Mouse (Mus musculus): ENCODE data around the gene Cep63. TPM values are rescaled to one million over a fixed set of nuclear protein-coding genes. Genes with fewer than 3 reads are reported as not detected.

Cep63 gene
- polyA plus RNA-seq, 2 experiments from 2014 or later: 52.0 to 61.4 TPM

DNA sequence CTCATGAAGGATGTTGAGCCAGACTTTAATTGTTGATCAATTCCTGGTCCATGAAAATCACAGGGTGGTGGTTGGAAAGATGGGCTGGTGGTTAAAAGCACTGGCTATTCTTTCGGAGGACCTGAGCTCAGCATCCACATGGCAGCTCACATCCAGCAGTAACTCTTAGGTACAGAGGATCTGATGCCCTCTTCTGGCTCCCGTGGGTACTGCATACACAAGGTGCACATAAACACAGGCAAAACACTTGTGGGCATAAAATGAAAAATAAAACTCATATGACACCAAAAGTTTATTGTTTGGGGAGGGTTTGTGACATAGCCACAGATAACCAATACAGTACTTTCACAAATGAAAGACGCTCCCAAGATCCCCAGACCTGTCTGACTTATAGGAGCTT lies 67.9 kb downstream of the Cep63 start:
- no peak for ATAC-seq

DNA sequence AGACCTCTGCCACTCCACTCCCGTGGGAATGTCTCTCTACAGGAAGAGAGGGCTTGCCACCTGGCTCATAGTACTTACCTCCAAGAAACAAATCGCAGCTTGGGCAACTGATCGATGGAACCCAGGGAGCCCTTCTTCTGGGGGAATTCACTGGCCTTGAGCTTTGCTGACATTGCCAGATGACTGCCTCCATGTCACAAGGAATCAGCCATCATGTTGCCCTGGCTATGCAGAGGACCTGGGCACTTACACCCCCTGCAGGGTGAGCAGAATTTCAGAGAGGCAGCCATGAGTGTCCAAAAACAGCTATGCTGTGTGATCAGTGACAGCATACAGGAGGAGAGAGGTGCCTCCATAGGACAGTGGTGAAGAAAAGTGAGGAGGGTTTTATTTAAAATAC lies 72.6 kb downstream of the Cep63 start:
- ATAC-seq: no peak

DNA sequence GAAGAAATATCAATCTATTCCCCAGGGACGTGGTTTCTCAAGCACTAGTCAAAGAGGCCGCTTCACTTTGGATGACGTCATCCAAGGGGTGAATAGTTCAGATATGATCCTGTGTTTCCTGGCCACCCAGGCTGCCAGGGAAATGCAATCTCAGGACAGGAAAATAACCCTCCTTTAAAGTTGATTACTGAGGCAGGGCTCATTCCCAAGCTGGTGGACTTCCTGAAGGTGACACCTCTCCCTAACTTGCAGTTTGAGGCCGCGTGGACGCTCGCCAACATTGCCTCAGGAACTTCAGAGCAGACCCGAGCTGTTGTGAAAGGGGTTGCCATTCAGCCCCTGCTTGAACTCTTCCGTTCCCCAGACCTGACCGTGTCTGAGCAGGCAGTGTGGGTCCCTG lies 74.6 kb downstream of the Cep63 start:
- no peak for ATAC-seq

DNA sequence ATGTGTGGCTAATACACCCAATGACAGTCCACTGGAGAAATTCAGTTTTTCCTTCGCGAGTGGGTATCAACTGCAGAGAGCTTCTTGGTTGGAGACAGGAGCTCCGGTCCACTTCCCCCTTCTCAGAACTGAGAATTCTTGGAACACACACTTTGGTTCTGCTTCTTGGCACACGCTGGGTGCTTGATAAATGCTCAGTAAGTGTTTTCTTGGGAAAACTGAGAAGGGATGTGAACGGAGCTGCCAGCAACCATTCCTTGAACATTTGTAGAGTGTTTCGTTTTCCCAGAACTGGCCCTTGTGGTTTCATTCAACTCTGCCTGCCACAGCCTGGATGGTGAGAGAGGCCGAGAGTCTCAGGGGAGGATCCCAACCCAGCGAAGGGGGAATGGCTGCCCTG lies 77.1 kb downstream of the Cep63 start:
- no peak for ATAC-seq

DNA sequence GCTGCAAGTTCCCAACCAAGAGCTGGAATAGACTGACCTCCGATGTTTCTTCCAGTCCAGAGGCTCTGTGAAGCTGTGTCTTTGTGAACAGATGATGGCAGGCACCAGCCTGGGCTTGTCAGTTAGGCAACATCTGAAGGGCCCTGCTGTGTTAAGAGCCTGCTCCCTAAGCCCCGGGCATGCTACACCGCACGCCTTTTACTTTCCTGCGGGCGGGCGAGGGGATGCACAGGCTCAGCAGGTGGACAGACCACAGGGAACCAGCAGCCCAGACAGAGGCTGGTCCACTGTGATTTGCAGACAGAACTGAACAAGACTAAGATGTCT lies 79.3 kb downstream of the Cep63 start:
- ATAC-seq: no peak

DNA sequence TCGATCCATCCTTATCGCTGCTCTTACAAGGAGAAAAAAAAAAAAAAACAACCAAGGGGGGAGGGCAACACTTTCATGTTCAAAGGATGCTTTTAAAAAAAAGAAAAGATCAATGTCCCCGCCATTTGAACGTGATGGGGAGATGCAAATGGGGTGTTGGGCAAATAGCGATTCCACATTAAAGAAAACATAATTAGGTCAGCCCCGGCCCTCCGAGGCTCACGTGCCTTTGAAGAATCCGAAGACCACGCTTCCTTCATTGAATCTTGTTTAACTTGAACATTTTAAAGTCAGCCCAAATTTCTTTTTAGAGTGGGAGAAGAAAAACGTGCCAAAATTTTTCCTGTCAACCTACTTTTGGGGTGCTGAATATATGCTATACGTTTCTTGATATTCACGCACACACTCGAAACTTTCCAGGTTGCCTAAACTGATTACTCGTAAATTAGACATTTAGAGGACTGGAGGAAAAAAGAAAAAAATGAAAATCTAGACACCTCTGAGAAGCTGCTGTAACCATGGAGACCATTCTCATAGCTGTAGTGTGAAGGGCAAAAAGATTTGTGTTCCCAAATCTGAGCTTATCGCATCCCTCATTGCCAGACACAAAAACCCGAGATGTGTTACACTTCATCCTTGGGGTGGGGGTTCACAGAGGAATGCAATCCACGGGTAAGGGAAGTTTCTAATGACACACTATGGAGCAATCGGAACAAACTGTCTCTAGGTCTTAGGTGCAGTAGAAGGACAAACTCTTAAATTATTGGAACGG lies 79.9 kb downstream of the Cep63 start:
- no peak for ATAC-seq

DNA sequence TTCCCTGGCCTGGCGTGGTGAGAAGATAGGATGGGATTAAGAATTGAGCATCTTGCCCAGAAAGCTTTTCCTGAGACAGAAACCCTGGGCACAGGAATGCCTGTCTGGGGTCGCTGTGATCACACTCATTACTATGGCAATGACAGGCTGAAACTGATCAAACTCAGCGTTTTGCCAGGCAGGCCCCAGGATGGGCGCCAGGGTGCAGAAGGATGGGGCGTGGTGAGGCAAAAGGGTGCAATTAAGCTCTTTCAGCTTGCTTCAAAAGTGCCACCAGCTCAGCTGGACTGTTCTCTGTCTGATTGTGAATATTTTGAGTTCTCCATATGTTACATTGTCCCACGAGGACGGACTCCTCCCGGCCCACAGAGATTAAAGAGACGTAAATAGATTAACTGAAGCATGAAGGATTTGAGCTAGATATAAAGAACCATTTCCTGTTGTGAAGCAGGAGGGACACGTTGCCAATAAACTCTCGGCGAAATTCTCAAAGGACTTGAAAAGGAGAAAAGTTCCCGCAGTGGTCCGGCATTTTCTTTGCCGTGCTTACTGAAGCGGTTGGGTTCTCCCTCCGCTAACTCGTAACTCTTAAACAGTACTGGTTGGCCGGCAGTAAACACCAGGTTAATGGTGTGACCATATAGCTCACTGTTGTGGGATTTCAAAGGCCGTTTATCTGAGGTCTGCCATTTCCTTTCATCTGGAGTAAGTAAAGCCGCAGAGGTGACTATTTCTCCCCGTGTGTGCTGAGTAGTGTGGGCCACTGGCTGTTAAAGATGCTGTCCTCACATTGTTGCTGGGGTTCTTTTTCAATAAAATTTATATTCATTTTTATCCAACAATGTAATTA lies 80.7 kb downstream of the Cep63 start:
- no peak for ATAC-seq

DNA sequence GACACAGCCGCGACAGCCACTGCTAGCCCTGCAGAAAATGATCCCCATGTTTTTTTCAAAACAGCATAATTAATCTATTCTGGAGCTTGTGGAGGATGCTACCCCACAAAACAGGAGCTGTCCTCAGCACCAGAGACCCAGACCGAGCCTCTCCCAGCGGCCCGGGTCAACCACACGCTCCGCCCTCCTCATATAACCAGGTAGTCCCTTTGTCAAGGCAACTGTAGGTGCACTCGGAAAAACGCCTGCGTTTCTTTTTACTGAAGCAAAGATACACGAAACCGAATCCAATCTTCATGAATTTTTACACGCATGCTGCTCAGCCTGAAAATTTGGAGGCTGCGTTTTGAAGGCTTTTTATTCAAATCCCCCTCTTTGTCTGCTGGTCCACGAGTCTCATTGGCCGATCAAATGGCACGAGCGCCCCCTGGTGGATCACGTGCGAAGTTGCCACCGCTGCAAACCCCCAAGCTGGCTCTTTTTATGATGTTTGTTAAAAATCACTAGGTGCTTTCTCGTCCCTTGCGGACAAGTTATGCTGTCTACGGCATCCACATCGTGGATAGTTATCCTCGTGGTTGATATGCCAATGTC lies 81.5 kb downstream of the Cep63 start:
- ATAC-seq: peak; percentile 53

DNA sequence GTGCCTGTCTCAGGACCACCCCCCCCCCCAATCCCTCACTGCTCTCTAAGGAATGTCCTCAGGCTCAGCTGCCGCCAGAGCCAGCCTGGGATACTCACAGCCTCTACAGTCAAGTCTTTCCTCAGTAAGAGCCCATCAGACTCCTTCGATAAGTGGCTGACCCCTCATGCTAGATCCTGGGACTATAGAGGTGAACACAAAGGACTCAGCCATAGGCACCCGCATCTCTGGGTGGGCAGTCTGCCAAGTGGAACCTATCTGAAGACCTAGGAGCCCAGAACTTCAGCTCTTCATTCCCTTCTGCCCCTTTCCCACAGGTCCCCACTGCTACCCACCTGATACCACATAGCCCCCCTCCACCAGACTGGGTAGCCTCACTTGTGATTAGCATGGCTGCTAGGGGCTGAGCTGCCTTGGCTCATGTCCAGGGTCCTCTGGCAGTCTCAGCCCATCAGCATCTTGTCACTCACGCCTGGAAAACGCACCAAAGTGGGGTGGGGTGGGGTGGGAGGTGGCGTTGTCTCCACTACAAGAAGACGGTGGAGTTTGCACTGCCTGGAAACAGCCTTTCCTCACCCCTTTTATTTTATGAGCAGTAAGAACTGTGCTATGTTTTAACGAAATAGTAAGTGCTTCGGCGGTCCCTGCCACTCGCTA lies 82.1 kb downstream of the Cep63 start:
- no peak for ATAC-seq

DNA sequence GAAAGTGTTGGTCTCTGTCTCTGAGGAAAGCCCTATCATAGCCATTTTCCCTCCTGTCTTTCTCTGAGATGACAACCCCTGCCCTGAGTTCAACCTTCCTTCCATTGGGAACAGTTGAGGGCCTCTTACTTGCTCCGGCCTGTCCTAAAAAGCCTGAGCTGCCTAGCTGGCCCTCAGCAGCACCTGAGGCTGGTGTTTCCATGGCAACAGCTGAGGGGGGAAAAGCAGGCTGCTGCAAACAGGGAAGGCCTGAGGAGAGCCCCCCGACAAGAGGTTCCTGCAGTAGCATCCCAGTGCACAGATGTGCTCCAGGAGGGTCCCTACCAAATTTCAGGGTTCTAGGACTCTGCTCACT lies 82.6 kb downstream of the Cep63 start:
- no peak for ATAC-seq

DNA sequence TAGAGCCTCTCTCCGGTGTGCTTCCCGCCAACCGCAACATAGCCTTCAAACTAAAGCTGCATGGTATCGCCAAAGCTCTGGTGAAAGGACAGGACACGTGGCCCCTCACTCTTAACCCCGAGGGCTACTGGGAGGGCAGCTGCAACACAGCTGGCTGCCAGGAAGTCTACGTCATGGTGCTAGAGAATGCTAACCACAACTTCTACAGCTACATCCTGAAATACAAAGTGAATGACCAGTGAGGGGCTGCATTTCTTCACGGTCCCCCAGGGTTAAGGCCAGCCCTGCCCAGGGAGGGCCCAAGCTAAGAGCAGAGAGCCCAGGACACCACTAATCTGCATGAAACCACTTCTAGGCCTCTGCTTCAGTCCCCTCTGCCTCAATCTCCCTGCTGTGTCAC lies 83.8 kb downstream of the Cep63 start:
- ATAC-seq: no peak

DNA sequence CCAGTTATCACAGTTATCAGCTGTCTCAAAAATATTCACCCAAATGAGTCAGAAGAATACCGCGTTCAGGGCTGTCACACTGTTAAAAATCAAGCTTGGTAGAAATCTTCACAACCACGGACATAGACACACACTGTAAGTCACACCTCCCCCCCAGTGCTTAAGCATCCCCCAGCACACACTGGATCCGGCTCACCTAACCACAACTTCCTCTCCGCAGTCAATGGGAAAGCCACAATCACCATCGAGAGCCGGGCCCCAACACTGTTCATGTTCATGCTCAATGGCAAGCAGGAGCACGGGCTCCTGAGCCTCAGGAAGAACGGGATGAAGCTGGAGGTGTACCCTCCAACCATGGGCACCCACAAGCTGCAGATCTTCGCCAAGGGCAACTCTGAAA lies 84.7 kb downstream of the Cep63 start:
- peak; percentile 43 for ATAC-seq

DNA sequence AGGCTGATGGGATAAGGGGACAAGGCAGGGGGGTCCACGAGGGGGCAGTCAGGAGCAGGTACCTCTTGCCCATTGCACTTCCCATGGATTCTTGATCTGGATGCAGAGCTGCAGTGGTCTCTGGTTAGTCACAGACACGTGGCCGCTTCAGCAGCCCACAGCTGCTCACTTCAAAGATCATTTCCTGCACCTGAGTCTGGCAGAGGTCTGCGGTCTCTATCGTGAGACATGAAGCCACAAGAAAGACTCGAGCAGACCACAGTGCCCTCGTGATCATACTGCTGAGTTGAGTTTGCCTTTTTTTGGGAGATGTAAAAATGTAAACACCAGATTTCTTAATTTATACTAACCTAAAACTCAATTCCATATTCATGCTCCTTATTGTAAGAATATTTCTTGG lies 86.6 kb downstream of the Cep63 start:
- ATAC-seq: peak; percentile 95

DNA sequence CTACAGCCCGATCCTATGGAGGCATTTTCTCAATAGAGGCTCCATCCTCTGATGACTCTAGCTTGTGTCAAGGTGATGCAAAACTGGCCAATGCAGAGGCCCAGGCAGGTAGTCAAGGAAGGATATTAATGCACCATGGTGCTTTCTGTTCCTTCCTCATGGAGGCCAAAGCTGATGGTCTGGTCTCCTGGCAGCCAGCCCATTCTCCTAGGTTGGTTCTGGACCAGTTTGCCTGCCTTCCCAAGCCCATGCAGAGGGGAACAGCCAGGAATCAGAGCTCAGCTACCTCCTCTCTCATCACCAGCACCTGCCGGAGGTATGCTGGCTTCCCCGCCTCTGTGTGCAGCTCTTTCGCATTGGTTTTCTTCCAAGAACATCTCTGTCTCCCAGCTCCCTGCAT lies 89.4 kb downstream of the Cep63 start:
- ATAC-seq: no peak

Other genes starting within 250 kb of the Cep63 start
- gene Ky, start 120.8 kb downstream of the Cep63 start, polyA plus RNA-seq (2017; shearing (Covaris generic)): under 1 TPM; 0.31 to 0.46 TPM
- 100 to 1,000 TPM in 1 of 2 experiments, 10 to 100 TPM in 1; 88.7 to 111 TPM for gene Anapc13, start 238 bp downstream of the Cep63 start, polyA plus RNA-seq (2017; shearing (Covaris generic))
- gene Amotl2, start 90.1 kb upstream of the Cep63 start, polyA plus RNA-seq (2017; shearing (Covaris generic)): not detected
- 1 to 10 TPM; 1.2 to 2.0 TPM for gene Ryk, start 208.4 kb upstream of the Cep63 start, polyA plus RNA-seq (2017; shearing (Covaris generic))